Mouse (Mus musculus): ENCODE results near the gene 4930451I11Rik. TPM values are rescaled to one million over a fixed set of nuclear protein-coding genes. Genes with fewer than 3 reads are reported as not detected.

The 4930451I11Rik gene
- polyA plus RNA-seq, 1 experiment = not detected

GRCm38 (mm10) chr7:126823202-126823711 is 8.2 kb downstream of the 4930451I11Rik start:
- Histone ChIP-seq H3K4me1 (ENCODE audit: control insufficient read depth, insufficient read depth, insufficient read length) (no peaks in the 10 kb centered on the region), H3K4me3 (ENCODE audit: extremely low read depth, insufficient read depth, insufficient read length) (no peak overlapping the region), H3K27ac (ENCODE audit: insufficient read depth, low read length) (no peak overlapping the region), H3K27me3 (ENCODE audit: control insufficient read depth, insufficient read depth, low read length) (peaks cover 2% of the 10 kb centered on the region; the same call in 1 of the 2 replicates), H3K36me3 (ENCODE audit: control insufficient read depth, insufficient read depth, low read length) (no peaks in the 10 kb centered on the region)
- 6% methylated on average over 14 of the region's 19 CpGs for WGBS
- no peak for DNase-seq (ENCODE audit: low read depth in 1 of 2, low spot score in 2 of 2)
- TF ChIP-seq CTCF (IDR thresholded peaks at IDR 0.05; ENCODE audit: extremely low read depth, insufficient read depth, insufficient read length, insufficient replicate concordance) (no peak), POLR2A (IDR thresholded peaks at IDR 0.05; ENCODE audit: low read depth, low read length) (no peak)

GRCm38 (mm10) chr7:126822741-126823140 is 8.7 kb downstream of the 4930451I11Rik start:
- no peak overlapping the region for H3K4me3 ChIP-seq (ENCODE audit: extremely low read depth, insufficient read depth, insufficient read length)
- peaks cover 2% of the 10 kb centered on the region; the same call in 1 of the 2 replicates for H3K27me3 ChIP-seq (ENCODE audit: control insufficient read depth, insufficient read depth, low read length)
- WGBS = 65% methylated on average over 9 of the region's 9 CpGs
- H3K36me3 ChIP-seq (ENCODE audit: control insufficient read depth, insufficient read depth, low read length) = no peaks in the 10 kb centered on the region
- no peaks in the 10 kb centered on the region for H3K4me1 ChIP-seq (ENCODE audit: control insufficient read depth, insufficient read depth, insufficient read length)
- H3K27ac ChIP-seq (ENCODE audit: insufficient read depth, low read length) = no peak overlapping the region
- no peak for DNase-seq (ENCODE audit: low read depth in 1 of 2, low spot score in 2 of 2)
- no peak for TF ChIP-seq CTCF (IDR thresholded peaks at IDR 0.05; ENCODE audit: extremely low read depth, insufficient read depth, insufficient read length, insufficient replicate concordance)
- no peak for TF ChIP-seq POLR2A (IDR thresholded peaks at IDR 0.05; ENCODE audit: low read depth, low read length)

GRCm38 (mm10) chr7:126821835-126822511 is 9.5 kb downstream of the 4930451I11Rik start:
- Histone ChIP-seq H3K36me3 (ENCODE audit: control insufficient read depth, insufficient read depth, low read length) (no peaks in the 10 kb centered on the region), H3K27me3 (ENCODE audit: control insufficient read depth, insufficient read depth, low read length) (peaks cover 2% of the 10 kb centered on the region; the same call in 1 of the 2 replicates), H3K27ac (ENCODE audit: insufficient read depth, low read length) (no peak overlapping the region), H3K4me3 (ENCODE audit: extremely low read depth, insufficient read depth, insufficient read length) (no peak overlapping the region), H3K4me1 (ENCODE audit: control insufficient read depth, insufficient read depth, insufficient read length) (no peaks in the 10 kb centered on the region)
- 32% methylated on average over 7 of the region's 7 CpGs for WGBS
- DNase-seq (ENCODE audit: low read depth in 1 of 2, low spot score in 2 of 2) = peak; percentile 46 to 76
- TF ChIP-seq POLR2A (IDR thresholded peaks at IDR 0.05; ENCODE audit: low read depth, low read length) (no peak), CTCF (IDR thresholded peaks at IDR 0.05; ENCODE audit: extremely low read depth, insufficient read depth, insufficient read length, insufficient replicate concordance) (peak; percentile 90; the same call in 1 of the 2 replicates)

GRCm38 (mm10) chr7:126818818-126819217 is 12.6 kb downstream of the 4930451I11Rik start:
- H3K36me3 ChIP-seq (ENCODE audit: control insufficient read depth, insufficient read depth, low read length) = no peaks in the 10 kb centered on the region
- WGBS = 26% methylated on average over 1 of the region's 1 CpGs
- TF ChIP-seq POLR2A (IDR thresholded peaks at IDR 0.05; ENCODE audit: low read depth, low read length) = no peak
- TF ChIP-seq CTCF (IDR thresholded peaks at IDR 0.05; ENCODE audit: extremely low read depth, insufficient read depth, insufficient read length, insufficient replicate concordance) = no peak
- no peak overlapping the region for H3K27ac ChIP-seq (ENCODE audit: insufficient read depth, low read length)
- no peaks in the 10 kb centered on the region for H3K4me1 ChIP-seq (ENCODE audit: control insufficient read depth, insufficient read depth, insufficient read length)
- H3K27me3 ChIP-seq (ENCODE audit: control insufficient read depth, insufficient read depth, low read length) = peaks cover 2% of the 10 kb centered on the region; the same call in 1 of the 2 replicates
- DNase-seq (ENCODE audit: low read depth in 1 of 2, low spot score in 2 of 2) = no peak
- H3K4me3 ChIP-seq (ENCODE audit: extremely low read depth, insufficient read depth, insufficient read length) = no peak overlapping the region

GRCm38 (mm10) chr7:126817595-126817994 is 13.8 kb downstream of the 4930451I11Rik start:
- H3K4me3 ChIP-seq (ENCODE audit: extremely low read depth, insufficient read depth, insufficient read length) = no peak overlapping the region
- no peaks in the 10 kb centered on the region for H3K4me1 ChIP-seq (ENCODE audit: control insufficient read depth, insufficient read depth, insufficient read length)
- H3K36me3 ChIP-seq (ENCODE audit: control insufficient read depth, insufficient read depth, low read length) = no peaks in the 10 kb centered on the region
- no peak overlapping the region for H3K27ac ChIP-seq (ENCODE audit: insufficient read depth, low read length)
- H3K27me3 ChIP-seq (ENCODE audit: control insufficient read depth, insufficient read depth, low read length) = no peaks in the 10 kb centered on the region
- no peak for DNase-seq (ENCODE audit: low read depth in 1 of 2, low spot score in 2 of 2)
- TF ChIP-seq CTCF (IDR thresholded peaks at IDR 0.05; ENCODE audit: extremely low read depth, insufficient read depth, insufficient read length, insufficient replicate concordance) (no peak), POLR2A (IDR thresholded peaks at IDR 0.05; ENCODE audit: low read depth, low read length) (no peak)
- 87% methylated on average over 7 of the region's 7 CpGs for WGBS

GRCm38 (mm10) chr7:126816494-126816893 is 14.9 kb downstream of the 4930451I11Rik start:
- WGBS = 83% methylated on average over 8 of the region's 8 CpGs
- TF ChIP-seq CTCF (IDR thresholded peaks at IDR 0.05; ENCODE audit: extremely low read depth, insufficient read depth, insufficient read length, insufficient replicate concordance) (no peak), POLR2A (IDR thresholded peaks at IDR 0.05; ENCODE audit: low read depth, low read length) (no peak)
- Histone ChIP-seq H3K36me3 (ENCODE audit: control insufficient read depth, insufficient read depth, low read length) (no peaks in the 10 kb centered on the region), H3K27ac (ENCODE audit: insufficient read depth, low read length) (no peak overlapping the region), H3K27me3 (ENCODE audit: control insufficient read depth, insufficient read depth, low read length) (no peaks in the 10 kb centered on the region), H3K4me3 (ENCODE audit: extremely low read depth, insufficient read depth, insufficient read length) (no peak overlapping the region), H3K4me1 (ENCODE audit: control insufficient read depth, insufficient read depth, insufficient read length) (no peaks in the 10 kb centered on the region)
- no peak for DNase-seq (ENCODE audit: low read depth in 1 of 2, low spot score in 2 of 2)

- TF ChIP-seq CTCF (IDR thresholded peaks at IDR 0.05; ENCODE audit: extremely low read depth, insufficient read depth, insufficient read length, insufficient replicate concordance) = no peak
- TF ChIP-seq POLR2A (IDR thresholded peaks at IDR 0.05; ENCODE audit: low read depth, low read length) = no peak
- no peak for DNase-seq (ENCODE audit: low read depth in 1 of 2, low spot score in 2 of 2)
- H3K36me3 ChIP-seq (ENCODE audit: control insufficient read depth, insufficient read depth, low read length) = no peaks in the 10 kb centered on the region
- no peak overlapping the region for H3K27ac ChIP-seq (ENCODE audit: insufficient read depth, low read length)
- no peaks in the 10 kb centered on the region for H3K27me3 ChIP-seq (ENCODE audit: control insufficient read depth, insufficient read depth, low read length)
- H3K4me3 ChIP-seq (ENCODE audit: extremely low read depth, insufficient read depth, insufficient read length) = no peak overlapping the region
- H3K4me1 ChIP-seq (ENCODE audit: control insufficient read depth, insufficient read depth, insufficient read length) = no peaks in the 10 kb centered on the region
- 71% methylated on average over 8 of the region's 8 CpGs for WGBS
Measured at GRCm38 (mm10) chr7:126815726-126816222, 15.7 kb downstream of the 4930451I11Rik start.

Measured in spleen, adult 2 months (tissue).